Mouse (Mus musculus) embryonic facial prominence, embryonic 11.5 days (tissue): ENCODE measurements around the gene Smarcd2. TPM values are rescaled to one million over a fixed set of nuclear protein-coding genes. Genes with fewer than 3 reads are reported as not detected.

ENCODE experiments used
- ATAC-seq: fragments of 200-750 bp; cut with Nextera tagmentation; replicated peaks from 2 replicates; pipeline ENCODE4 v1.8.0; 2017; ENCODE audit warnings: low read depth; ENCODE audit not compliant: insufficient number of reproducible peaks, low FRiP score, low TSS enrichment
- DNase-seq: peaks from one replicate; pipeline ENCODE4 v3.0.0-alpha.2; 2015; ENCODE audit warnings: low spot score
- H3K27ac ChIP-seq: fragments of 300-500 bp; sonication (generic); replicated peaks from 2 replicates; pipeline ENCODE4 v1.5.1; 2014; ENCODE audit warnings: mild to moderate bottlenecking, low read depth, low read length, control low read depth
- H3K27me3 ChIP-seq: fragments of 300-500 bp; sonication (generic); 2 replicates; pipeline ENCODE4 v1.6.1; 2014; ENCODE audit warnings: mild to moderate bottlenecking, low read length, moderate library complexity, mixed read lengths; ENCODE audit not compliant: control insufficient read depth, insufficient read depth
- H3K36me3 ChIP-seq: fragments of 300-500 bp; sonication (generic); replicated peaks from 2 replicates; pipeline ENCODE4 v1.6.1; 2014; ENCODE audit warnings: low read depth, mild to moderate bottlenecking, low read length, moderate library complexity, mixed read lengths; ENCODE audit not compliant: control insufficient read depth, insufficient read depth
- H3K4me1 ChIP-seq: fragments of 300-500 bp; sonication (generic); 2 replicates; pipeline ENCODE4 v1.6.1; 2014; ENCODE audit warnings: low read length, mixed read lengths; ENCODE audit not compliant: control insufficient read depth, insufficient read depth
- H3K4me2 ChIP-seq: fragments of 300-500 bp; sonication (generic); 2 replicates; pipeline ENCODE4 v1.6.1; 2014; ENCODE audit warnings: low read depth, mild to moderate bottlenecking, control low read depth, low read length, moderate library complexity
- H3K4me3 ChIP-seq: fragments of 300-500 bp; sonication (generic); 2 replicates; pipeline ENCODE4 v1.5.1; 2014; ENCODE audit warnings: low read depth, low read length, control low read depth
- H3K9ac ChIP-seq: fragments of 300-500 bp; sonication (generic); replicated peaks from 2 replicates; pipeline ENCODE4 v1.6.1; 2014; ENCODE audit warnings: mild to moderate bottlenecking, control low read depth, low read length
- H3K9me3 ChIP-seq: fragments of 300-500 bp; sonication (generic); replicated peaks from 2 replicates; pipeline ENCODE4 v1.6.1; 2016; ENCODE audit warnings: mild to moderate bottlenecking, low read length, inconsistent platforms, mixed read lengths; ENCODE audit not compliant: control insufficient read depth
- WGBS: fragments of 180-500 bp; shearing (Covaris S2); extraction: QIAGEN DNeasy Blood & Tissue Kit; methylation state at CpG from one replicate; pipeline ENCODE4 v1.1.7; 2014; 5-methylcytosine and 5-hydroxymethylcytosine counted together
- polyA plus RNA-seq: library from polyadenylated mRNA; unstranded; fragments of >200 nt; fragmentation: Nextera tagmentation; extraction: Ambion mirVana; gene quantifications from 2 replicates; pipeline ENCODE4 v1.2.1, GENCODE M21; 2014

Smarcd2 gene
- polyA plus RNA-seq, 1 experiment from 2014 or later: 60.6 TPM

- Histone ChIP-seq H3K4me2 (no peak overlapping the region), H3K36me3 (no peaks in the 10 kb centered on the region), H3K27me3 (no peaks in the 10 kb centered on the region), H3K27ac (no peak overlapping the region), H3K4me3 (no peak overlapping the region), H3K9ac (no peak overlapping the region), H3K9me3 (no peaks in the 10 kb centered on the region), H3K4me1 (no peaks in the 10 kb centered on the region)
- 85% methylated on average over 5 of the region's 5 CpGs for WGBS
- ATAC-seq (no peak), DNase-seq (no peak)
Measured at GRCm38 (mm10) chr11:106290376-106290775, 17.6 kb upstream of the Smarcd2 start.

- Histone ChIP-seq H3K36me3 (no peaks in the 10 kb centered on the region), H3K9ac (no peak overlapping the region), H3K27me3 (no peaks in the 10 kb centered on the region), H3K27ac (no peak overlapping the region), H3K4me2 (no peak overlapping the region), H3K4me1 (no peaks in the 10 kb centered on the region), H3K4me3 (no peak overlapping the region), H3K9me3 (no peaks in the 10 kb centered on the region)
- DNase-seq (no peak), ATAC-seq (no peak)
- WGBS: 78% methylated on average over 8 of the region's 8 CpGs
Measured at GRCm38 (mm10) chr11:106289369-106289768, 16.6 kb upstream of the Smarcd2 start.

GRCm38 (mm10) chr11:106286987-106287386, 14.2 kb upstream of the Smarcd2 start:
- H3K9ac ChIP-seq: no peak overlapping the region
- no peaks in the 10 kb centered on the region for H3K27me3 ChIP-seq
- WGBS: 71% methylated on average over 11 of the region's 11 CpGs
- H3K4me1 ChIP-seq: no peaks in the 10 kb centered on the region
- H3K9me3 ChIP-seq: no peaks in the 10 kb centered on the region
- no peak for ATAC-seq
- no peaks in the 10 kb centered on the region for H3K36me3 ChIP-seq
- no peak overlapping the region for H3K4me3 ChIP-seq
- no peak overlapping the region for H3K4me2 ChIP-seq
- no peak for DNase-seq
- H3K27ac ChIP-seq: no peak overlapping the region

GRCm38 (mm10) chr11:106286206-106286605, 13.4 kb upstream of the Smarcd2 start:
- H3K36me3 ChIP-seq: no peaks in the 10 kb centered on the region
- no peaks in the 10 kb centered on the region for H3K4me1 ChIP-seq
- no peak overlapping the region for H3K27ac ChIP-seq
- H3K27me3 ChIP-seq: no peaks in the 10 kb centered on the region
- no peak overlapping the region for H3K9ac ChIP-seq
- H3K4me2 ChIP-seq: no peak overlapping the region
- H3K4me3 ChIP-seq: no peak overlapping the region
- H3K9me3 ChIP-seq: no peaks in the 10 kb centered on the region
- DNase-seq (no peak), ATAC-seq (no peak)
- WGBS: 83% methylated on average over 7 of the region's 7 CpGs

GRCm38 (mm10) chr11:106284126-106284525, 11.4 kb upstream of the Smarcd2 start:
- H3K27me3 ChIP-seq: no peaks in the 10 kb centered on the region
- H3K36me3 ChIP-seq: no peaks in the 10 kb centered on the region
- H3K4me2 ChIP-seq: no peak overlapping the region
- 66% methylated on average over 8 of the region's 8 CpGs for WGBS
- H3K4me3 ChIP-seq: no peak overlapping the region
- H3K4me1 ChIP-seq: no peaks in the 10 kb centered on the region
- DNase-seq (no peak), ATAC-seq (no peak)
- H3K9me3 ChIP-seq: no peaks in the 10 kb centered on the region
- H3K9ac ChIP-seq: no peak overlapping the region
- no peak overlapping the region for H3K27ac ChIP-seq

- H3K4me3 ChIP-seq: no peak overlapping the region
- H3K9me3 ChIP-seq: no peaks in the 10 kb centered on the region
- no peak for ATAC-seq
- H3K36me3 ChIP-seq: no peaks in the 10 kb centered on the region
- H3K4me1 ChIP-seq: no peaks in the 10 kb centered on the region
- H3K4me2 ChIP-seq: no peak overlapping the region
- DNase-seq: no peak
- no peak overlapping the region for H3K9ac ChIP-seq
- no peak overlapping the region for H3K27ac ChIP-seq
- WGBS: 66% methylated on average over 4 of the region's 4 CpGs
- no peaks in the 10 kb centered on the region for H3K27me3 ChIP-seq
Measured at GRCm38 (mm10) chr11:106283371-106283770, 10.6 kb upstream of the Smarcd2 start.

- Histone ChIP-seq H3K36me3 (no peaks in the 10 kb centered on the region), H3K27me3 (no peaks in the 10 kb centered on the region), H3K4me1 (no peaks in the 10 kb centered on the region), H3K9me3 (no peaks in the 10 kb centered on the region), H3K4me3 (no peak overlapping the region), H3K9ac (no peak overlapping the region), H3K27ac (no peak overlapping the region), H3K4me2 (no peak overlapping the region)
- DNase-seq (no peak), ATAC-seq (no peak)
- WGBS: 80% methylated on average over 6 of the region's 6 CpGs
Measured at GRCm38 (mm10) chr11:106282452-106282851, 9.7 kb upstream of the Smarcd2 start.

GRCm38 (mm10) chr11:106276454-106276853, 3.7 kb upstream of the Smarcd2 start, which contains the start of gene Tcam1:
Tcam1 (plus strand) TSS chr11:106276672.
- peak within 1 kb of the TSS; percentile 13; the same call in 1 of the 2 replicates for H3K4me2 ChIP-seq
- no peak within 1 kb of the TSS for H3K4me3 ChIP-seq
- H3K36me3 ChIP-seq: no peaks in the 10 kb centered on the region
- no peak for ATAC-seq
- H3K4me1 ChIP-seq: no peaks in the 10 kb centered on the region
- WGBS: 11% methylated on average over 25 of the region's 25 CpGs
- H3K27ac ChIP-seq: no peak within 1 kb of the TSS
- H3K9me3 ChIP-seq: no peaks in the 10 kb centered on the region
- H3K9ac ChIP-seq: no peak within 1 kb of the TSS
- DNase-seq: peak; percentile 96
- H3K27me3 ChIP-seq: no peaks in the 10 kb centered on the region
